Comparison of ENCODE assay signal across 20 mouse cellular contexts in genomic region chr17:70878237-70878636, GRCm38 (mm10).
"Had no signal": no experiment of that assay in that cellular context is flagged by ENCODE, and none has a peak within 500 bp of the region (broad histone marks: within the 10 kb centered on the region; RNA-seq: fewer than 3 reads in every experiment).

No protein-coding gene starts in this region.

- H3K36me3 ChIP-seq: kidney, embryonic 15.5 days; limb, embryonic 10.5 days; limb, embryonic 13.5 days; liver, embryonic 12.5 days; liver, embryonic 15.5 days; neural tube, embryonic 13.5 days; stomach, embryonic 15.5 days had no signal

- H3K27me3 ChIP-seq: kidney, embryonic 15.5 days; limb, embryonic 13.5 days; liver, embryonic 12.5 days; liver, embryonic 15.5 days; neural tube, embryonic 13.5 days; stomach, embryonic 15.5 days had no signal

- DNase-seq: kidney, adult 8-10 months; kidney, postnatal 10 days; kidney, postnatal 36 days; liver; lung, adult 18-20 months; lung, postnatal 14 days; lung, postnatal 4 days; midbrain, embryonic 14.5 days; retina, postnatal 1 day; right cerebral cortex, postnatal 25 days; spleen, adult 18-20 months; thymus, postnatal 25 days had no signal

- H3K4me1 ChIP-seq: stomach, embryonic 15.5 days had no signal

- H3K4me2 ChIP-seq: kidney, embryonic 15.5 days; limb, embryonic 13.5 days; liver, embryonic 12.5 days; liver, embryonic 15.5 days; midbrain, embryonic 11.5 days; neural tube, embryonic 13.5 days; stomach, embryonic 15.5 days had no signal

- H3K4me3 ChIP-seq: kidney, embryonic 15.5 days; limb, embryonic 10.5 days; limb, embryonic 13.5 days; liver, embryonic 12.5 days; liver, embryonic 15.5 days; neural tube, embryonic 13.5 days; stomach, embryonic 15.5 days had no signal
